Mouse (Mus musculus): ENCODE results near the gene Batf2. TPM values are rescaled to one million over a fixed set of nuclear protein-coding genes. Genes with fewer than 3 reads are reported as not detected.
"Not testable (repeated sequence)": the region's sequence is repeated elsewhere in the genome, so short reads cannot be mapped to it uniquely, and the experiment has no call there.

The Batf2 gene
- polyA plus RNA-seq, 1 experiment, result 0.54 TPM

DNA sequence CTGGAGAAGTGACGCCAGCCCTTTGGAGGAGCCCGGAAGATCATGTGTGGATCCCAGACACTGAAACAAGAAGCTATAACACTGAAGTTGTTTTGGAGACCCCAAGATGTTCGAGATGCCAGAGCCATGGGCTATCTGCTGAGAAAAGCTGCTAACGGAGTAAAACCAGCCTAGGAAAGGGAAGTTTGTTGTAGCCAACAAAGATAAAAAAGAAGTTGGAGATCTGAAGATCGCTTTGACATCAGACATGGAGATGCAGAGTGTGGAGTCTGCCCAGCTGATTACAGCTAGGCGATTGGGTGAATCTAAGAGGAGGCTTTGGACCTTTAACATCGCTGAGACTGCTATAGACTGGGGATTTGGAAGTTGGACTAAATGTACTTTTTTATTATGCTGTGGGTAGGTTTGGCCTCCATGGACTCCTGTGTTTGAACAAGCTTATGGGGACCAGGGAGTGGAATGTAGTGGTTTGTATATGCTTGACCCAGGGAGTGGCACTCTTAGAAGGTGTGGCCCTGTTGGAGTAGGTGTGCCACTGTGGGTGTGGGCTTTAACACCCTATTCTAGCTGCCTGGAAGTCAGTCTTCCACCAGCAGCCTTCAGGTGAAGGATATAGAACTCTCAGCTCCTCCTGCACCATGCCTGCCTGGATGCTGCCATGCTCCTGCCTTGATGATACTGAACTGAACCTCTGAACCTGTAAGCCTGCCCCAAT lies 10.2 kb upstream of the Batf2 start:
- DNase-seq (ENCODE audit: extremely low spot score in 1 of 2, low spot score in 1 of 2), result not testable (repeated sequence)

DNA sequence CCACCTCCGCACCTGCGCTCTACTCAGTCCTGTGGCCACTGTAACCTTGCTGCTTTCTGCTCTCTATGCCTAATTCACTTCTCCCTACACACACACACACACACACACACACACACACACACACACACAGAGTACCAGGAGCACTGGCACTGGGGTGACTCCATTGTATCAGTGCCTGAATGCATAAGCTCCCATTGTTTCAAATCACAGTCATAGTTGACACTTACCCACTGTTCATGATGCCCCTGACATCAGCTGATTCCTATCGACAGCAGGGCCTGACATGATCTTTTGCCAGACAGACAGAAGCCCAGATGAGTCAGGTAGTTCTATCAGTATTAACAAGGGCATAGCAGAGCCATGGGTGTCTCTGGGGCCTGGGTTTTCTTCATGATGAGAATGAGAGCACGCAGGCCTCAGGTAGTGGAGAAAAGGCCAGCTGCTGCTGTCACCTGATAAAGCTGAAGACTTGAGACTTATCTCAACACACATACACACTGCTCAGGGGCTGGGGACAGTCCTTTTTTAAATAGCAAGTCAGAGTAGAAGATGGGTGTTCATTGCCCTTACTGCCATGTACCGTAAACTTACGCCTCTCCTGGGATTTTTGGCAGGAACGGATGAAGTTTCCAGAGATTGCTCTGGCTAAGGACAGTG lies 8.5 kb upstream of the Batf2 start:
- DNase-seq (ENCODE audit: extremely low spot score in 1 of 2, low spot score in 1 of 2), result no peak

DNA sequence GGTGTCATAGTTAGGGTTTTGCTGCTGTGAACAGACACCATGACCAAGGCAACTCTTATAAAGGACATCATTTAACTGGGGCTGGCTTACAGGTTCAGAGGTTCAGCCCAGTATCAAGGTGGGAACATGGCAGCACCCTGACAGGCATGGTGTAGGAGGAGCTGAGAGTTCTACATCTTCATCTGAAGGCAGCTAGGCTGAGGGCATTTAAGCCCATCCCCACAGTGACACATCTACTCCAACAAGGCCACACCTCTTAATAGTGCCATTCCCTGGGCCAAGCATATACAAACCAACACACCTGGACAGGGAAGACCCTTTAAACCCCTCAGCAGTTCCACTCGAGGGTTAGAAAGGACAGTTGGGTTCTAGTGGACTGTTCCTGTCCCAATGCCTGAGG lies 7.6 kb upstream of the Batf2 start:
- not testable (repeated sequence) for DNase-seq (ENCODE audit: extremely low spot score in 1 of 2, low spot score in 1 of 2)

DNA sequence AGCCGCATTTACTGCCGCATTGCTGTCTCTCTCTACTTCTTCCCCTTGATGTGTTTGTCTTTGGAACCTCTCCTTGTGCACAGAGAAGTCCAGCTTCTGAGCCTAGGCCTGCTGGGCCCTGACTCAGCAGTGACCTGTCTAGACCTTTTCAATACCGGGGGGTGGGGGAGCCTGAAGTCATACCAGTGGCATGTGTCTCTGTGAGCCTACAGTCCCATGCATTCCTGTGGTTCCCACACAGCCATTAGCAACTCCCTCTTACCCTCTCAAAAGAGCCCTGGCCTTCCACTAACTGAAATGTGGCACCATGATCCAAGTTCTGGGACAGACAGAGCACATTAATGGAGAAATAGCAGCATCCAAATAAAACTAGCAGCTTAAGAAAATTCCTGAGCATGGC lies 4.4 kb upstream of the Batf2 start:
- DNase-seq (ENCODE audit: extremely low spot score in 1 of 2, low spot score in 1 of 2), result no peak

DNA sequence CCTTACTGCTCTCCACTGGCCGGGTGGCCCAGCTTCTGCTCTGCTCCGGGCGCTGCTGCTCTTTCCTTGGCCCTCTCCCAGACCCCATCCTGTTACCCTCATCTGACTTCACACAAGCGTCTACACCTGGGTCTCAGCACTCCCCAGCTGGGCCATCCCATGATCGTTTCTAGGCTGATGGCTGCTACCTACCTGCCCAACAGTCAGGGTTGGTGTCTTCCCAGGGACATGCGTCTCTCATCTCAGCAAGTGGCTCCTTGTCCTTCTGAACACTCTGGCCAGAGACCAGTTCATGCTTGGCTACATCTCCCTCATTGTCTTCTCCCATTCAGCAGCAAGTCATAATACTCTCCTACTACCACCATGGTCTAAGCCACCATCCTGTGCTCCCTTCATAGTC lies 1.1 kb upstream of the Batf2 start:
- DNase-seq (ENCODE audit: extremely low spot score in 1 of 2, low spot score in 1 of 2), result no peak

DNA sequence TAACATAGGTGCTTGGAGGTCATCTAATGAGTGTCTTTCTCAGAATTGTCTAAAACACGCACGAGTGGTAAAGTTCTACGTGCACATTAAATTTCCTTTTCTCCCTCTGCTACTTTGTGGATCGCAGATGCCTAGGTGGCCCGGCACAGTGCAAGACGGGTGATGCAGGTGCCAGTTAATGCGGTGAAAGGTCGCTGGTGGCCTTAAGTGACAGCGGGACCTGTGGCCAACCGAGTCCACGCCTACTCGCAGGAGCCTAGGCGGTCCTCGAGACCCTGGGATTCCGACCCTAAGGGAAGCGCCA lies 457 bp upstream of the Batf2 start:
- DNase-seq (ENCODE audit: extremely low spot score in 1 of 2, low spot score in 1 of 2), result no peak

DNA sequence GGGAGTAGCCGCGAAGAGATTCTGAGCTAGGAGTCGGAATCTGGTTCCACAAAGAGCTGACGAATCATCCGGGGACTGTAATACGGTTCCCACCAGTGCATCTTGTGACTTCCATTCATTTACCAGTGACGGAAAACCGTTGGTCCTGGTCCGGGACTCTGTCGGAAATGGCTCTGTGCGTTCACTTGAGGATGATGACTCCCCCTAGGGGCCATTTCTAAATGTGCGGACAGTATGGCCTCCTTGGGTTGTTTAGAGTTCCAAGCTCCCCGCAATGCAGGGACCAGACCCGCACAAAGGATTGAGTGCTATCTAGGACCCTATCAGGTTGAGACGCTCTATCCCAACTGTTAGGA lies 589 bp downstream of the Batf2 start, which contains the start of gene Arl2:
Arl2 (minus strand) TSS at position 155 of the 356 bp plus-strand sequence.
- DNase-seq (ENCODE audit: extremely low spot score in 1 of 2, low spot score in 1 of 2), result peak; percentile 74 to 90

DNA sequence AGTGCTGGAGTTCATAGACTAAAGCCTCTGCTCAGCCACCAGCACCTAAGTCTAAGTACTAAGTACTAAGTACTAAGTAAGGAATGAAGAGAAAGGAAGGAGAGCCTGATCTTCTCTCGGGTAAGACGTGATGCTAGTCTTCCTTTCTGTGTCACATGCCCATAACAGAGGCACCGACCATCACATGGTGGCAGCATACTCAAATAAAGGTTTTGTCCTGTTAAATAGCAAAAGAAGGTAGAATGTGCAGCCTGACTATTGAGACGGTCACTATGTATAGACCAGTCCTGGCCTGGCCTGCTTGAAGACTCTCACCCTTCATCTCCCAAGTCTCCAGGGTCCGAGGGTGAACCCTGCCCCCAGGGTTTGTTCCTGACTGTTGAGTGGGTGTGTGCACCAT lies 4.1 kb downstream of the Batf2 start:
- no peak for DNase-seq (ENCODE audit: extremely low spot score in 1 of 2, low spot score in 1 of 2)

DNA sequence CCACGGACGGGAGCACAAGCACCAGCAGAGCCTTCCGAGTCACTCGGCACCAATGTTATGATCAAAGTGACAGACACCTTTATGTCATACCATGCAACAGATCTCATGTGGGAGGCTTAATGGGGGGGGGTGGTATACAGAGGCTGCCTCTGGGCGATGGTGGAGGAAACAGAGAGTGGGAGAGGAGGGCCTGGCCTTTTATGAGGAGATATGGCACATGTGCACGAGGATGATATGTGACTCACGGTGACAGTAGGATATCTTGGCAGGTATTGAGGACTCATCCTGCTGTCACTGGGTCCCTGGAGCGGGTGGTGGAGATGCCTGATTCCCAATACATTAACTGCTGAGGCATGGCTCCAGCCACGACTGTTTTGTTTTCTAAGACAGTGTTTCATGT lies 14.4 kb downstream of the Batf2 start:
- DNase-seq (ENCODE audit: extremely low spot score in 1 of 2, low spot score in 1 of 2), result no peak

DNA sequence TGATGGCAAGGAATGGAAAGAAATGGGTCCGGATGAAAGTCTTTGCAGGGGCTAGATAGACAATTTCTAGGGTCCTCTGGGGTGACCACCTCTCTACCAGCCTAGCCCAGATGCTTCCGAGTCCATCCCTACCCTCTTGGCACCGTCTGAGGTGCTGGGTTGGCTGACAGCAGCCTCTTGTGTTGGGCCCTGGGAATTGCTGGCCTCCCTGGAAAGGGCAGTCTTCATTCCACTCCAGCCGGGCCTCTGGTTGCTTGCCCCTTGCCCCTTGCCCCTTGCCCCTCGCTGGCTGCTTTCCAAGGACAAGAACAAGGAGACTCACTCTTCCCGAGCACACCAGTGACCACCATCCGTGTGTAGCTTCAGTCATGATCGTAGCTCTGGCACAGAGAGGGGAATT lies 15.6 kb downstream of the Batf2 start:
- DNase-seq (ENCODE audit: extremely low spot score in 1 of 2, low spot score in 1 of 2), result no peak

DNA sequence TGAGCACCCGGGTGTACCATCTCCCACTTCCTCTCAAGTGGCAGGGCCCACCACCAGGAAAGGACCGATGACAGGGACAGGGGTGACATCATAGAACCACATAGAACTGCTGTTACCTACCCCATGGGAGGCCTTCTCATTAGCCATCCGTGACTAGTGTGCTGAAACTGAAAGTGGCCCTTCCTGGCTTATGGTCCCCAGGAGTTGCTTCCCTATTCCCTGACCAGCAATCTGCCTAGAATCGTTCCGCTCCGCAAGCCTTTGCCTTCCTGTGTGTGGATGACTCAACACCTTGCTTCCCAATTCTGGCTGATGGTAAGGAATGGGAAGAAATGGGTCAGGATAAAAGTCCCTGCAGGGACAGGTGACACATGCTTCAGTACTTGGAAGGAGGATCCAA lies 16.4 kb downstream of the Batf2 start:
- no peak for DNase-seq (ENCODE audit: extremely low spot score in 1 of 2, low spot score in 1 of 2)

DNA sequence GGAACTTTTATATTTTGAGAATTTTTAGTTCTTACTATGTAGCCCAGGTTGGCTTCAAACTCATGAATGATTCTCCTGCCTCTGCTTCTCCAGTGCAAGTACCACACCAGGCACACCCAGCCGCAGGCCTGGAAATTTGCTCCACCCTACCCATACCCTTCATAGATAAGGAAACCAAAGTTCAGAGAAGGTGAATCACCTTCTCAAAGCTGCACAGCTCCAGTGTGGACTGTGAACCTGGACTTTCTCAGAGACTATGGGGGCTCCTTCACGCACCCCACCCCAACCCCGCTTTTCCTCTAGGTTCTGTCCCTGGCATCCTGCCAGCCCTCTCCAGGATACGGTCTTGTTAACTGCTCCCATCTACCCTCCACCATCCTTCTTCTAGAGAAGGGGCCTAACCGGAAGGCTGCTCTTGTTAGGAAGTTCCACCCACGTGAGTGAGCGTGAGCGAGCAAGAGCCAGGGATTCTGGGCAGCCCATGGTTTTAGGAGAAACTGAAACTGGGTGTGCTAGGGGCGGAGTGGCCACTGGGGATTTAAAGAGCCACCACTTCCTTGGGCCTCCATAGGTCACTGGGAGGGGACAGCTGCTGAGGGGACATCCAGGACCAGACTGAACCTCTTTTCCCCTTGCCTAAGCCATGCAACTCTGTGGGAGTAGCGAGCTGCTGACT lies 23.2 kb downstream of the Batf2 start:
- DNase-seq (ENCODE audit: extremely low spot score in 1 of 2, low spot score in 1 of 2), result no peak

DNA sequence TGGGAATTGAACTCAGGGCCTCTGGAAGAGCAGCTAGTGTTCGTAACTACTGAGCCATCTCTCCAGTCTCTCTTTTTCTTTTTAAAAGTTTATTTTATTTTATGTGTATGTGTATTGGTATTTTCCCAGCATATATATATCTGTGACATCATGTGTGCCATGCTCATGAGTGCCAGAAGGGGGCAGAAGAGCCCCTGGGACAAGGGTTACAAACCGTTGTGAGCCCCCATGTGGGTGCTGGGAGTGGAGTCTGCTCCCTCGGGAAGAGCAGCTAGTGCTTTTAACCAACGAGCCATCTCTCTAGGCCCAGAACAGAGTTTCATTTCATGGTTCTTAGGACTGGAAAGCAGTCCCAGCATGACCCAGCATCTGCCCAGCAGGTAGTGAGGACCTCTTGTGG lies 26.0 kb downstream of the Batf2 start:
- no peak for DNase-seq (ENCODE audit: extremely low spot score in 1 of 2, low spot score in 1 of 2)

DNA sequence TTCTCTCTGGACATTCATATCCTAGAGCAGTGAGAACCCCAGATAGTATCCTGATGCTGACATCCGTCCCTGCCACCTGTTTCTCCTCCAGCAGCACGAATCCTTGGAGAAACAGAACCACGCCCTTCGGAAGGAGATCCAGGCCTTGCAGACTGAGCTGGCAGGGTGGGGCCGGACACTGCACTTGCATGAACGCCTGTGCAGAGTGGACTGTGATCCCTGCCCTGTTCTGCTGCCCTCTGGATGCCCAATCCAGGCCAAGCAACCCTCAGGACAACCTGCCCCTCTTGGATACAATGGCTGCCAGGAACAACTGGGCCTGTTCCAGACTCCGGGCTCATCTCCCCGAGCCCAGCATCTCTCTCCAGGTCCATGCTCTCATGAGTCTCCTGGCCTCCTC lies 30.4 kb downstream of the Batf2 start:
- DNase-seq (ENCODE audit: extremely low spot score in 1 of 2, low spot score in 1 of 2), result no peak

DNA sequence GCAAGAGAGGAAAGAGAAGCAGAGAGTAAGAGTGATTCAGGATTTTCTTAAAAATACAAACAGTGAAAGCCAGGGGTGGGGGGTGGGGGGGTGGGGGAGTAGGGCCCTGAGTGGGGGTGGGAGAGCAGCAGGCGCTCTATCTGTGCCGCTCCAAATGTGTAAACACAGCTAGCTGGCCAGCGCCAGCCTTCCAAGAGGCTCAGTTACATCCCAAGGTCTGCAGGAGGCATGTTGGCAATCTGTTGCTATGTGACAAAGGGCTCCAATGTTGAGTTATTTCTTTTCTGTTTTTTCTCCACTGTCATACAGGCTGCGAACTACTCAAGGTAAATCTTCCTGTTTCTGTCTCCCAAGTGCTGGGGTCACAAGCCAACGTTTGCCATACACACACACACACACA lies 34.0 kb downstream of the Batf2 start:
- DNase-seq (ENCODE audit: extremely low spot score in 1 of 2, low spot score in 1 of 2), result no peak

DNA sequence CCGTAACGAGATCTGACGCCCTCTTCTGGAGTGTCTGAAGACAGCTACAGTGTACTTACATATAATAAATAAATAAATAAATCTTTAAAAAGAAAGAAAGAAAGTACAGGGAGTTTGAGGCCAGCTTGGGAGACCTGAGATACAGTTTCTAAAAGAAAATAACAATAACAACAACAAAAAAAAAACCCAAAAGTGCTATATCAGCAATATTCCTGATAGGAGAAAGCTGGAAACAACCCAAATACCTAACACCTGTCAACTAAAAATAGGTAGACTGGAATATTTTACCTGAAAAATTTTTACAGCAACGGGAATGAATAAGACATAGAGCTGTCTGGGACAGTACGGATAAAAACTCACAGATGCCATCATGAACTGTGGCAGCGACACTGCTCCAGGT lies 38.0 kb downstream of the Batf2 start:
- DNase-seq (ENCODE audit: extremely low spot score in 1 of 2, low spot score in 1 of 2), result no peak

DNA sequence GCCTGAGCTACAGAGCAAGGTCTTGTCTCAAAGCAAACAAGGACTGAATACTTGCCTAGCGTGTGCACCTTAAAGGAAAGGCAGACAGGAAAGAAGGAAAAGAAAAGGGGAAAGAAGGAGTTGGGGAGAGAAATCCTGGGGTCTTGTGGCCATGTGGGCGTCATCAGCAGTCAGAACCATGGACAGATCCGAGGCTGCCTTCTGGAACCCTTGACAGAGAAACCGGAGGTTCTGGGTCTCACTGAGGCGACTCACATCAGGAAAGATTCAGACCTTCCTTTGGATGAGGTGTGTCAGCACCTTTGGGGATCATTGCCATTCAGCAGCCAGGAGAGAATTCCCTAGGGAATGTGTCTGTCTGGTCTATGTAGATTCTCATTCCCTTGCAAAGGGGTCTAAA lies 40.8 kb downstream of the Batf2 start:
- DNase-seq (ENCODE audit: extremely low spot score in 1 of 2, low spot score in 1 of 2), result no peak

DNA sequence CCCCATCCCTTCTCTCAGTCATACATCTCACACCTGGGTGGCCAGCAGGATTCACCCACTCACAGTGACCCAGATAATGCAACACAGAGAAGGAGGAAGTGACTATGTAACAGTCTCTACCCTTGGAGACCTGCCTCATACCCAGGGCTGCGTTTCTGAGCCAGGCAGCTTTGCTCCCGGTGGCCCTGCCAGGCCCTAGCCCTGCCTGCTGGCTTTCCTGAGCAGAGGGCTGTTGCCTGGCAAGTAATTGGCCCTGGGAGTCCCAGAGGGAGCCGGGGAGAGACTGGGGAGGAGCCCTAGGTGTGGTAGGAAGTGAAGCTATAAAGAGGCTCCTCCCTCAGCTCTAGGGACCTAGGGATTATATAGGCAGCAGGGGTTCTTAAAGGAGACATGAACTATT lies 41.8 kb downstream of the Batf2 start:
- peak in 1 of 2 experiments; percentile 13 for DNase-seq (ENCODE audit: extremely low spot score in 1 of 2, low spot score in 1 of 2)

DNA sequence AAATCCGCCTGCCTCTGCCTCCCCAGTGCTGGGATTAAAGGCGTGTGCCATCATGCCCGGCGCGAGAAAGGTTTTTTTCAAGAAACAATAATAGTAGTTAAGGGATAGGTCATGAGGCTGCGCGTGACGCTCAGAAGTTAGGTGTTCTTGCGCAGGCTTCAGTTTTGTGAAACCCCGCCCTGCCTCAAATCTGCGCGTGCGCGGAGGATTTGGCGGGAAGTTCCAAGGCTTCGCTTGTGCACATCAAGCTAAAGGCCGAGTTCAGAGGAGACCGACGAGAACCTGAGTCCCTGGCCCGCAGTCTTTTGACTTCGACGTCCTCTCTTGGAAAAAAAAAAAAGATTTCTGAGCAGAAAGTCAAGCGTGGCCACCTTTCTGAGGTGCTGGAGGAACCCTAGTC lies 43.3 kb downstream of the Batf2 start, which contains the start of gene Majin:
Majin (plus strand) TSS at position 258 of the 400 bp plus-strand sequence.
- DNase-seq (ENCODE audit: extremely low spot score in 1 of 2, low spot score in 1 of 2), result no peak

DNA sequence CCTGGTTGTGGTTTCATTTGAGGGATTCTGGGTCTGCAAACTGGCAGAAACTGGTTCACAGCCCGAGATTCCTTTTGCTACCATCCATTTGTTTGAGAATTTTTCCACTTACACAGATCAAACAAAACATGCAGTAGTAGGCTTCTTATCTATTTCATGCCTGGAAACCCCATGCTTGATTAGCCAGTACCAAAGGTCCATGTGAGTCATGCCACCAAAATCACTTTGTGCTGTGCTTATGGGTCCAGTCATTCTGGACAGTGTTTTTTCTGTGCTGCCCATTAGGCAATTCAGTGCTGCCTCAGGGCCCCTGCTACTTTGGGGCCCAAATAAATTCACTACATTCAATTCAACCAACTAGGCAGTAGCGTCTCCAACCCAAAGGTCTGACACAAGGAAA lies 63.5 kb downstream of the Batf2 start:
- no peak for DNase-seq (ENCODE audit: extremely low spot score in 1 of 2, low spot score in 1 of 2)

DNA sequence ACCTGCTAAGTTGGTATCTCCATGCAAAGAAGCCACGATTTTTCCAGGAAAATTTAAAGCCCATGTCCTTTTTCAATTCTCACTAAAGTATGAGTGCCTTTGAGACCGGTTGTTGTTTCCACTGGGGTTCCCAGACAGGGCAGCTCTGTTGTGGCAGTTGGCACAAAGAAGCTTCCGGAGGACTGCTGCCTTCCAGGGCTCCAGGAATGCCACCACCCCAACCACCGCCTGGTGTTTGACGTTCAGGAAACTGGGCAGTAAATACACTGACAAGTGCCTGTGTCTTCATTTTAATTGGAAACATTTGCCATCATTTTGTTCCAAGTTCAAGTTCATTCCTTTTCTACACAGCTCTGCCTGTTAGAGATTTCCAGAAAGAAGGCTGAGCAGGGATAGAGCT lies 65.9 kb downstream of the Batf2 start:
- DNase-seq (ENCODE audit: extremely low spot score in 1 of 2, low spot score in 1 of 2), result no peak

DNA sequence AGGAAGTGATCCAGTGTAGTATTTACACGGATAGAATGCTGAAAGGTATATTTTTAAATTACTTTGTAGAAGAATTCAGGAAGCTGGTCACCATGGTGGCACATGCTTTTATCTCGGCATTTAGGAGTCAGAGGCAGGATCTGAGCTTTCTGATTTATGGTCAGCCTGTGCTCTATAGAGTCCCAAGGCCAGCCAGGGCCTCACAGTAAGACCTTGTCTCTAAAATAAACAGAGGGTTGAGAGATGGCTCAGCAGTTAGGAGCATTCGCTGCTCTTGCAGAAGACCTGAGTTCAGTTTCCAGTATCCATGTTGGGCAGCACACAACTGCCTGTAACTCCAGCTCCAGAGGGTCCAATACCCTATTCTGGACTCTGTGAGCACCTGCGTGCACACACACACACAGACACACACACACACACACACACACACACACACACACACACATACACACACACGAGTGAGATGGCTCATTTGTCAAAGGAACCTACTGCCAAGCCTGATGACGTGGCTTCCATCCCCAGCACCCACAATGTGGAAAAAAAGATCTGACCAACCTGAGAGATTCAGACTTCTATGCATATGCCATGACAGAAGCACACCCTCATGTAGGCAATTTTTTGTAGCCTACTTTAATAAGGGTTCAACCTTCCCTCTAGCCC lies 75.4 kb downstream of the Batf2 start:
- no peak for DNase-seq (ENCODE audit: extremely low spot score in 1 of 2, low spot score in 1 of 2)

All from frontal cortex, adult 2 months (tissue).